Mouse (Mus musculus) neural tube, embryonic 13.5 days (tissue): ENCODE data around the gene Gm20388. TPM values are rescaled to one million over a fixed set of nuclear protein-coding genes. Genes with fewer than 3 reads are reported as not detected.

Source experiments
- ATAC-seq: fragments of 200-750 bp; cut with Nextera tagmentation; 2 replicates; pipeline ENCODE4 v1.8.0; 2017; ENCODE audit warnings: low read depth, mild to moderate bottlenecking, moderate TSS enrichment, moderate library complexity
- H3K27ac ChIP-seq: fragments of 300-500 bp; sonication (generic); replicated peaks from 2 replicates; pipeline ENCODE4 v1.5.1; 2015; ENCODE audit warnings: moderate library complexity, mild to moderate bottlenecking, inconsistent platforms
- H3K27me3 ChIP-seq: fragments of 300-500 bp; sonication (generic); 2 replicates; pipeline ENCODE4 v1.6.1; 2015; ENCODE audit warnings: mild to moderate bottlenecking, inconsistent platforms
- H3K36me3 ChIP-seq: fragments of 300-500 bp; sonication (generic); 2 replicates; pipeline ENCODE4 v1.6.1; 2015; ENCODE audit warnings: mild to moderate bottlenecking, inconsistent platforms
- H3K4me1 ChIP-seq: fragments of 300-500 bp; sonication (generic); replicated peaks from 2 replicates; pipeline ENCODE4 v1.6.1; 2015; ENCODE audit warnings: inconsistent platforms
- H3K4me2 ChIP-seq: fragments of 300-500 bp; sonication (generic); 2 replicates; pipeline ENCODE4 v1.6.1; 2015; ENCODE audit warnings: inconsistent platforms, mild to moderate bottlenecking, moderate library complexity
- H3K4me3 ChIP-seq: fragments of 300-500 bp; sonication (generic); 2 replicates; pipeline ENCODE4 v1.5.1; 2015; ENCODE audit warnings: mild to moderate bottlenecking, inconsistent platforms
- H3K9ac ChIP-seq: fragments of 300-500 bp; sonication (generic); 2 replicates; pipeline ENCODE4 v1.6.1; 2015; ENCODE audit warnings: moderate library complexity, mild to moderate bottlenecking, inconsistent platforms
- H3K9me3 ChIP-seq: fragments of 300-500 bp; sonication (generic); 2 replicates; pipeline ENCODE4 v1.6.1; 2016; ENCODE audit warnings: inconsistent platforms
- WGBS: fragments of 180-500 bp; shearing (Covaris S2); methylation state at CpG from one replicate; pipeline ENCODE4 v1.1.7; 2015; 5-methylcytosine and 5-hydroxymethylcytosine counted together
- polyA plus RNA-seq: library from polyadenylated mRNA; unstranded; fragments of >200 nt; fragmentation: Nextera tagmentation; extraction: Ambion mirVana; gene quantifications from 2 replicates; pipeline ENCODE4 v1.2.1, GENCODE M21; 2015

Gm20388 gene
- polyA plus RNA-seq, 1 experiment from 2014 or later: 0.27 TPM

- ATAC-seq: no peak
- no peaks in the 10 kb centered on the region for H3K27me3 ChIP-seq
- H3K9ac ChIP-seq: no peak overlapping the region
- no peak overlapping the region for H3K27ac ChIP-seq
- H3K4me3 ChIP-seq: no peak overlapping the region
- 62% methylated on average over 5 of the region's 5 CpGs for WGBS
- H3K4me1 ChIP-seq: no peaks in the 10 kb centered on the region
- peaks cover 6% of the 10 kb centered on the region for H3K36me3 ChIP-seq
- H3K4me2 ChIP-seq: no peak overlapping the region
- no peaks in the 10 kb centered on the region for H3K9me3 ChIP-seq
These were observed 2513.0 kb downstream of the Gm20388 start for GRCm38 (mm10) chr8:122423659-122424058.

GRCm38 (mm10) chr8:122426145-122426544 is 2515.5 kb downstream of the Gm20388 start:
- Histone ChIP-seq H3K9me3 (no peaks in the 10 kb centered on the region), H3K9ac (no peak overlapping the region), H3K36me3 (no peaks in the 10 kb centered on the region), H3K27ac (no peak overlapping the region), H3K27me3 (no peaks in the 10 kb centered on the region), H3K4me3 (no peak overlapping the region), H3K4me2 (no peak overlapping the region), H3K4me1 (no peaks in the 10 kb centered on the region)
- ATAC-seq: no peak
- WGBS: 81% methylated on average over 9 of the region's 9 CpGs

- no peaks in the 10 kb centered on the region for H3K36me3 ChIP-seq
- peaks cover 12% of the 10 kb centered on the region for H3K4me1 ChIP-seq
- H3K27me3 ChIP-seq: no peaks in the 10 kb centered on the region
- no peak for ATAC-seq
- no peak overlapping the region for H3K9ac ChIP-seq
- no peak overlapping the region for H3K27ac ChIP-seq
- H3K4me2 ChIP-seq: no peak overlapping the region
- H3K9me3 ChIP-seq: no peaks in the 10 kb centered on the region
- 89% methylated on average over 7 of the region's 7 CpGs for WGBS
- no peak overlapping the region for H3K4me3 ChIP-seq
These were observed 2517.0 kb downstream of the Gm20388 start for GRCm38 (mm10) chr8:122427607-122428006.

- H3K9ac ChIP-seq: no peak overlapping the region
- peaks cover 18% of the 10 kb centered on the region for H3K4me1 ChIP-seq
- no peak overlapping the region for H3K27ac ChIP-seq
- peaks cover 2% of the 10 kb centered on the region; the same call in 1 of the 2 replicates for H3K36me3 ChIP-seq
- no peak for ATAC-seq
- whole genome bisulfite sequencing: 88% methylated on average over 9 of the region's 9 CpGs
- H3K9me3 ChIP-seq: no peaks in the 10 kb centered on the region
- H3K27me3 ChIP-seq: no peaks in the 10 kb centered on the region
- no peak overlapping the region for H3K4me3 ChIP-seq
- H3K4me2 ChIP-seq: no peak overlapping the region
These were observed 2517.5 kb downstream of the Gm20388 start for GRCm38 (mm10) chr8:122428163-122428562.

- Histone ChIP-seq H3K4me2 (no peak overlapping the region), H3K9me3 (no peaks in the 10 kb centered on the region), H3K36me3 (peaks cover 21% of the 10 kb centered on the region), H3K27me3 (no peaks in the 10 kb centered on the region; the same call in 1 of the 2 replicates), H3K4me3 (no peak overlapping the region), H3K4me1 (peaks cover 19% of the 10 kb centered on the region), H3K9ac (no peak overlapping the region), H3K27ac (no peak overlapping the region)
- 85% methylated on average over 10 of the region's 10 CpGs for WGBS
- ATAC-seq: no peak
These were observed 2519.5 kb downstream of the Gm20388 start for GRCm38 (mm10) chr8:122430058-122430636.

- Histone ChIP-seq H3K36me3 (peaks cover 26% of the 10 kb centered on the region), H3K27me3 (no peaks in the 10 kb centered on the region; the same call in 1 of the 2 replicates), H3K27ac (no peak overlapping the region), H3K4me1 (peaks cover 19% of the 10 kb centered on the region), H3K9ac (no peak overlapping the region), H3K4me2 (no peak overlapping the region), H3K4me3 (no peak overlapping the region), H3K9me3 (no peaks in the 10 kb centered on the region)
- no peak for ATAC-seq
- WGBS: 81% methylated on average over 3 of the region's 3 CpGs
These were observed 2520.0 kb downstream of the Gm20388 start for GRCm38 (mm10) chr8:122430646-122431045.

GRCm38 (mm10) chr8:122431694-122432442 is 2521.2 kb downstream of the Gm20388 start:
- Histone ChIP-seq H3K27ac (no peak overlapping the region), H3K4me1 (peaks cover 19% of the 10 kb centered on the region)

GRCm38 (mm10) chr8:122432443-122433268 is 2522.0 kb downstream of the Gm20388 start, which contains the start of gene Cyba:
Gene Cyba, minus strand, starts transcription at chr8:122432930.
- Histone ChIP-seq H3K27me3 (no peaks in the 10 kb centered on the region; the same call in 1 of the 2 replicates), H3K27ac (no peak within 1 kb of the TSS), H3K4me1 (peaks cover 19% of the 10 kb centered on the region), H3K36me3 (peaks cover 47% of the 10 kb centered on the region), H3K4me2 (peak within 1 kb of the TSS; percentile 63), H3K9ac (peak within 1 kb of the TSS; percentile 65), H3K4me3 (peak within 1 kb of the TSS; percentile 39), H3K9me3 (no peaks in the 10 kb centered on the region)
- peak; percentile 82 for ATAC-seq
- 4% methylated on average over 45 of the region's 45 CpGs for WGBS

More at GRCm38 (mm10) chr8:122431694-122432442, 2521.2 kb downstream of the Gm20388 start:
- Histone ChIP-seq H3K9me3 (no peaks in the 10 kb centered on the region), H3K9ac (peak overlapping the region; percentile 65), H3K27me3 (no peaks in the 10 kb centered on the region; the same call in 1 of the 2 replicates), H3K4me3 (peak overlapping the region; percentile 39), H3K4me2 (peak overlapping the region; percentile 63), H3K36me3 (peaks cover 39% of the 10 kb centered on the region)
- WGBS: 40% methylated on average over 18 of the region's 18 CpGs
- no peak for ATAC-seq

GRCm38 (mm10) chr8:122433269-122433905 is 2522.7 kb downstream of the Gm20388 start:
- Histone ChIP-seq H3K9ac (peak overlapping the region; percentile 65; the same call in 1 of the 2 replicates), H3K27me3 (no peaks in the 10 kb centered on the region; the same call in 1 of the 2 replicates), H3K4me2 (peak overlapping the region; percentile 63), H3K9me3 (no peaks in the 10 kb centered on the region), H3K36me3 (peaks cover 54% of the 10 kb centered on the region), H3K27ac (no peak overlapping the region), H3K4me1 (peaks cover 19% of the 10 kb centered on the region), H3K4me3 (peak overlapping the region; percentile 39; the same call in 1 of the 2 replicates)
- peak; percentile 45 for ATAC-seq
- WGBS: 67% methylated on average over 11 of the region's 11 CpGs

- no peaks in the 10 kb centered on the region for H3K9me3 ChIP-seq
- no peak for ATAC-seq
- H3K27me3 ChIP-seq: no peaks in the 10 kb centered on the region; the same call in 1 of the 2 replicates
- peaks cover 69% of the 10 kb centered on the region for H3K36me3 ChIP-seq
- H3K4me1 ChIP-seq: peaks cover 19% of the 10 kb centered on the region
- 93% methylated on average over 6 of the region's 6 CpGs for WGBS
- no peak overlapping the region for H3K4me3 ChIP-seq
- no peak overlapping the region for H3K9ac ChIP-seq
- H3K27ac ChIP-seq: no peak overlapping the region
- H3K4me2 ChIP-seq: no peak overlapping the region
These were observed 2524.7 kb downstream of the Gm20388 start for GRCm38 (mm10) chr8:122435375-122435774.

GRCm38 (mm10) chr8:122436146-122436545 is 2525.5 kb downstream of the Gm20388 start:
- H3K4me2 ChIP-seq: no peak overlapping the region
- no peaks in the 10 kb centered on the region; the same call in 1 of the 2 replicates for H3K27me3 ChIP-seq
- ATAC-seq: no peak
- no peak overlapping the region for H3K9ac ChIP-seq
- no peak overlapping the region for H3K27ac ChIP-seq
- 94% methylated on average over 9 of the region's 9 CpGs for WGBS
- H3K9me3 ChIP-seq: no peaks in the 10 kb centered on the region
- peaks cover 19% of the 10 kb centered on the region for H3K4me1 ChIP-seq
- H3K4me3 ChIP-seq: no peak overlapping the region
- H3K36me3 ChIP-seq: peaks cover 69% of the 10 kb centered on the region
